Mouse (Mus musculus) G1E (cell line): ENCODE measurements around the gene Aco2.

Experiments
- CTCF ChIP-seq: IDR thresholded peaks from 2 replicates; pipeline ENCODE4 v1.5.1; 2012; ENCODE audit warnings: low read depth, low read length, inconsistent platforms, mixed read lengths
- GATA1 ChIP-seq: IDR thresholded peaks from 2 replicates; pipeline ENCODE4 v1.6.1; 2012; ENCODE audit warnings: borderline replicate concordance, low read length, inconsistent platforms, mixed read lengths
- TAL1 ChIP-seq: conservative IDR thresholded peaks from 2 replicates; pipeline ENCODE4 v1.6.1; 2012; ENCODE audit warnings: low read depth, low read length, inconsistent platforms, mixed read lengths

- TF ChIP-seq CTCF (no peak), GATA1 (no peak), TAL1 (no peak)
Measured at GRCm38 (mm10) chr15:81858517-81859329, 13.4 kb upstream of the Aco2 start, which contains the start of gene Tob2.
